Mouse (Mus musculus): ENCODE results near the gene Crlf3. TPM values are rescaled to one million over a fixed set of nuclear protein-coding genes. Genes with fewer than 3 reads are reported as not detected.
"Not testable (repeated sequence)": the region's sequence is repeated elsewhere in the genome, so short reads cannot be mapped to it uniquely, and the experiment has no call there.

Gene Crlf3
- polyA plus RNA-seq, 2 experiments from 2014 or later, result 125 to 169 TPM

DNA sequence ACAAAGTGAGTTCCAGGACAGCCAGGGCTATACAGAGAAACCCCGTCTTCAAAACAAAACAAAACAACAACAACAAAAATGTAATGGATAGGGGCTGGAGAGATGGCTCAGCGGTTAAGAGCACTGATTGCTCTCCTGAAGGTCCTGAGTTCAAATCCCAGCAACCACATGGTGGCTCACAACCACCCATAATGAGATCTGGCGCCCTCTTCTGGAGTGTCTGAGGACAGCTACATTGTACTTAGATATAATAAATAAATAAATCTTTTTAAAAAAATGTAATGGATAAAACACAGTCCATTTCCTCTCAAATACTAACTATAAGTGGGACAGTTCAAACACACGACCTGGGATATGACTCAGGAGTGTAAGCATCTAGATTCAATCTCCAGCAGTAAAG lies 14.4 kb downstream of the Crlf3 start:
- not testable (repeated sequence) for ATAC-seq

DNA sequence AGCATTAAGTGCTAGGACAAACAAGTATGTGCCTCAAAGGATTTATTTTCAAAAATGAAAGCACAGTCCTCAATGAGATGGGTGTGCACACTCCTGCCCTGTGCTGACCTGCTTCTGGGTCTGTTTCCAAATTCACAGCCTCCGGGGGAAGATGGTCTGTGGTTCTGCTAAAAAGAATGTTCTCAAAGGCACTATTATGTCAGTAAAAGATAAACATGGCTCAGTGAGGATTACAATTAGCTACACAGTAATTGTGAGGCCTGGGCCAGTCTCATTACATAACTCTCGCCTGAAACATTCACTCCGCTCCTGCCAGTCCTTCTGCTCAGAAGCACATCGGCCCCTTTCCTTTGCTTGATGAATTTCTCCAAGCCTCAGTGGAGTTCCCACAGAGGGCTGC lies 18.6 kb downstream of the Crlf3 start:
- no peak for ATAC-seq

DNA sequence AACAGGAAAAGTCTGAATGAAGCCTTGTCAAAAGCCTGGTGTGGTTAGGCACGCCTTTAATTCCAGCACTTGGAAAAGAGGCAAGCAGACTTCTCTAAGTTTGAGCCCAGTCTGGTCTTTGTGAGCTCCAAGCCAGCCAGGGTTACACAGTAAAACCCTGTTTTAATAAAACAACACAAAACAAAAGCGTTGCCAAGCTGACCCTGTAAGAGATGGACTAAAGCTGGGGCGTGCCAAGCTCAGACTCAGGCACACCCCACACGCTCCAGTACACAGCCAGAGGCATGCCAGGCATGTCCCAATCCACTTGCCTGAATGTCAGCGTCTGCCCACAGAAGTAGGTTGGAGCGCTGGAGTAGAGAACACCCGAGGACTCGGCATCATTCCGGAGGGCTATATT lies 24.6 kb downstream of the Crlf3 start:
- no peak for ATAC-seq

DNA sequence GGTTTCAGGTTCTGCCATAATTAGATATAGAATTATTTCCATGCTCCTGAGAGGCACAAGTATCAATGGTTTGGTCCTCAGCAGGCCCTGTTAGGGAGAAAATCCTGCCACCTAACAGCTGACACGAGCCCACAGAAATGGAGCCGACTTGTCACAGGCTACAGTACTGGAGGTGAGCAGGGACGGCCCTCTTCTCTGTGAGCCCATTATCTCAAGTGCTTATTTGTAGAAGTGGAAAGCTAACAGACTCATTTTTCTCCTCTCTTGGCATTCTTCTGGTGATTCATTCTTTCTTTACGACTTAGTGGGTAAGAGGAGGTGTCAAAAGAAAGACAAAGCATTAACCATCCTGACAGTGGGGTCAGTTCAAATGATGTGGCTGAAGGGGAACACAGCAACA lies 26.1 kb downstream of the Crlf3 start:
- no peak for ATAC-seq

DNA sequence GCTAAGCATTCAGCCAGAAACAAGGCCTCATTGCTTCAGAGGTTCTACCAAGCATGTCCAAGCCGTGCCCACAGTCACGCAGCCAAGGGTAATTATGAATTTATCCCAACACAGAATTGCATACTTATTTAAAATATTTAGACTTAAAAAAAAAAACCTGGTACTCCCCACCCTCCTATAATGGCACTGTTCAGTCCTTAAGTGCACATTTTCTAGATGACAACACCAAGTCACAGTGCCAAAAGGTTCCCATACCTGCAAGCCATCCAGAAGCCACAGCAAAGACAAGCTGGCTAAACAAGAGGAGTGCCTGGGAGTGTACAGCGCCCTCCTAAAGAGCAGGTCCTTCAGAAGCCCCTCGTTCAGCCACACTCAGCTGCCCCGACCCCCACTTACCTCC lies 27.6 kb downstream of the Crlf3 start:
- no peak for ATAC-seq

DNA sequence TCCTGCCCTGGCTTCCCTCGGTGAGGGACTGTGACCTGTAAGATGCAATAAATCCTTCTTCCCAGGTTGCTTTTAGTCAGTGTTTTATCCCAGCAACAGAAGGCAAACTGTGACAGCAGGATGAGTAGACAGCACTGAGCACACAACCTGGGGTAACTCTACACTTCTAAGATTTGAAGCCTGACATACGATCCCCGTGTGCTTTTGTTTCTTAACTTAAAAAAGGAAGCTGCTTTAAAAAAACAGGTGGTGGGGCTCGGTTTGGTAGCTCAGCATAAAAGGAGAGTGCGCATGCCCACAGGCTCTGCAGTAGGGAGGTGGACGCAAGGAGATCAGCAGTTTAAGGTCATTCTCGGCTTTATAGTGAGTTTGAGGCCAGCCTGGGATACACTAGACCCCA lies 28.3 kb downstream of the Crlf3 start:
- no peak for ATAC-seq

DNA sequence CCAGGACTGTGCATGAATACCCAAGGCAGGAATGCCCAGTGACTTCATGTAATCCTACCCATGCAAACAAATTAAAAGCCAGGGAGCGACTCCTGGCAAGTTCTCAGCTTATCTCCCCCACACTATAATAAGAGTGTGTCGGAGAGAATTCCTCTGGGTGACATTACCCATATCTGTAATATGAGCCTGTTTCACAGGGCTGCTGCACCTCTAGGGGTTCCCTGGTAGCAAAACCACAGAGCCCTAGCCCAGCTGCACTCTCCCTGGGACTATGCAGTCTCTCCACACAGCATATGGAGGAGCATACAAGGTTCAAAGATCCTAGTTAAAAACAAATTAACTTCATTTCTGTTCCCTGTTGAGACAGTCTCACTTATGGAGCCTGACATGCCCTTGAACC lies 30.7 kb downstream of the Crlf3 start:
- ATAC-seq, result no peak

DNA sequence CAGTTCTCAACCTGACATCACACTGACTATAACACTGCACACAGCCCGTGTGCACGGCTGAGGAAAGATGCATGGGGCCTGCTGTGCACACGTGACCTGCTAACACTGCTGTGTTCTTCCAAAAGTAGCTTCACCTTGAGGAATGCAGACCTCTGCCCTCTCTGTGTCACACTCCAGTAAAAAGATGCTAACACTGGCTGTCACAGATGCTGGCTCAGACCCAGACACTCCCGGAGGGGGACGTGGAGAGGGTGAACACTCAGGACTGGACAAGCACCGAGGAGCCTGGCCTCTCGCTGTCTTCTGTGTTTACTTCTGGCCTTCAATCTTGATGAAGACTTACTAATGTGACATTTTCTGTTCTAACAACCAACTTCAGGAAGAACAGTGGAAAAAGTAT lies 33.9 kb downstream of the Crlf3 start:
- no peak for ATAC-seq

DNA sequence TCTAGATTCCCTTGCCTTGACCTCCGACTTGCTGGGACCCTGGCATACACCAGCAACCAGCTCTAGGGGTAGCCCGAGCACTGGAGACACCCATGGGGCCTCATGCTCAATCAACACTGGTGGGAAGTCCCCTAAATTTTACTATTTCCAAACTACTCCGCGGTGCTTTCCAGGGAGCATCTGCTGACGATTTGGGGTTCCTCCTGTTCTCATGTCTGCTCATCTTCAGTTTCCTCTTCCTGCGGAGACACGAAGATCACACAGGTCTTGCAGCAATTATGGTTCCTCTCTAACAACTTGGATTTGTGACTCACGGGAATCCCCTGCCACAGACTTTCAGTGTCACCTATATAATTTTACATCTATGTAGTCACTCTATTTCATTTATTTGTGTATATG lies 37.4 kb downstream of the Crlf3 start:
- peak; percentile 70 for ATAC-seq

DNA sequence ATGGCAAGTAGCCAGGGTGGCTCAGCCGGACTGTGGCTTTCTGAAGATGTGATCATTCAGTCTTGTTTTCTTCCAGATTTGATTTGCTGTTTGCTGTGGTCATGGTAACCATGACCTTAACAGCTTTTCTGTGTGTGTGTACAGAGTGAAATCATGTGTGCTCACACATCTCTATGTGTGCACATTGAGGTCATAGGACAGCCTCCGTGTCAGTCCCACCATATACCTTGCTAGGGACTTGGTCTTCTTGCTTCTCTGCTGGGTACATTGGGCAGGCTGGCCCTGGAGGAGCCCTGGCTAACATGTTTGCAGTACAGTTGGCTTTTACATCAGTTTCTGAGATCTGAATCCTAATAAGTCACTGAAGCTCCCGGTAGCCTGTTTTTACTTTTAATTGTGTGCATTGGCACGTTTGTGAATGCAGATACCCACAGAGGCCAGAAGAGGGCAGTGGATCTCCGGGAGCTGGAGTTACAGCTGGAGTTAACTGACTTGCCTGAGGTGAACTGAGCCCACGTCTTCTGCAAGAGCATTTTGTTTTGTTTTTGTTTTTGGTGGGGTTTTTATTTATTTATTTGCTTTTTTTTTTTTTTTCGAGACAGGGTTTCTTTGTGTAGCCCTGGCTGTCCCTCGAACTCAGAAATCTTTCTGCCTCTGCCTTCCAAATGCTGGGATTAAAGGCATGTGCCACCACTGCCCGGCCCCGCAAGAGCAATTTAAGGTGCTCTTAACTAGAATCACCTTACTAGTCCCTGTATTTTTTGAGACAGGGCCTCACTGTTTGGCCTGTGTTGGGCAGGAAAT lies 38.0 kb downstream of the Crlf3 start:
- ATAC-seq, result peak; percentile 45

DNA sequence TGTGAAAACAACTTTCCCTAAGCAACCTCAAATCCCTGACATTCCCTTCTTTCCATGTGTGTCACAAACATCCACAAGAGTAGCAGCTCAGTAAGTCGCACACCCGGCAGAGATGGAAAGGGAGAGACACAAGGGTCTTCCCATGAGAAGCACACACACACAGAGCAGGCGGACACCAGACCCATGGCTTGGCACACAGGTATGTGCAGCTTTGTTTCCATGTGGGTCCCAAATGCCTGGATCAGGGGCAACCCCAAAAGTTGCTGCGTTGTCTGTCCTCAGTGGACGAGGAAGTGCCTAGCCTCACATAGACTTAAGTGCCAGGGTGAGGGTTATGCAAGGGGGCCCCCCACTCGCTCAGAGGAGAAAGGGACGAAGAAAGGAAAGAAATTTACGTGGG lies 43.3 kb downstream of the Crlf3 start:
- no peak for ATAC-seq

DNA sequence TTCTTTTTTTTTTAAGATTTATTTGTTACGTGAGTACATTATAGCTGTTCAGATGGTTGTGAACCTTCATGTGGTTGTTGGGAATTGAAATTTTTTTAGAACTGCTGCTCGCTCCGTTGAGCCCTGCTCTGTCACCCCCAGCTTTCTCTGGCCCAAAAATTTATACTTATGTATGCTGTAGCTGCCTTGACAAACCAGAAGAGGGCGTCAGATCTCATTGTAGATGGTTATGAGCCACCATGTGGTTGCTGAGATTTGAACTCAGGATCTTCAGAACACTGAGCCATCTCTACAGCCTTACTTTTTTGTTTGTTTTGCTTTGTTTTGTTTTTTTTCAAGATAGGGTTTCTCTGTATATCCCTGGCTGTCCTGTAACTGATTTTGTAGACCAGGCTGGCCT lies 59.5 kb downstream of the Crlf3 start:
- ATAC-seq, result no peak

DNA sequence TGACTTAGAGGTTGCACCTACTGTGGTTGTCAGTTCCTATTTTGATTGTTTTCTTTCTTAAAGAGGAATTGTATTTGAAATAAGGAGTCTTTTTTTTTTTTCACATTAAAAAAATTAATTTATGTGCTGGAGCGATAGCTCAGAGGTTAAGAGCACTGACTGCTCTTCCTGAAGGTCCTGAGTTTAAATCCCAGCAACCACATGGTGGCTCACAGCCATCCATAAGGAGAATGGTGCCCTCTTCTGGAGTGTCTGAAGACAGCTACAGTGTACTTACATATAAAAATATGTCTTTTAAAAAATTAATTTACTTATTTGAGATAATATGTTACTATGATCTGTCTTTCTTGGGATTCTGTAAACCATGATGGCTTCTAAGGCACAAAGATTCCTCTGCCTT lies 61.0 kb downstream of the Crlf3 start:
- ATAC-seq, result no peak

DNA sequence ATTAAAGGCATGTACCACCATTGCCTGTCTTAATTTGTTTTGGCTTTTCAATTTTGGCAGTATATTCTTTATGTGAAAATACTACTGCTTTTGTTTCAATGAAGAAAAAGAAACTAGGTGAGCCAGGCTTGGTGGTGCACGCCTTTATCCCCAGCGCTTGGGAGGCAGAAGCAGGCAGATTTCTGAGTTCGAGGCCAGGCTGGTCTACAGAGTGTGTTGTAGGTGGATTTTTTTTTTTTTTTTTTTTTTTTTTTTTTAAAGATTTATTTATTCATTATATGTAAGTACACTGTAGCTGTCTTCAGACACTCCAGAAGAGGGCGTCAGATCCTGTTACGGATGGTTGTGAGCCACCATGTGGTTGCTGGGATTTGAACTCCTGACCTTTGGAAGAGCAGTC lies 64.3 kb downstream of the Crlf3 start:
- ATAC-seq, result not testable (repeated sequence)

Other genes with a start within 250 kb of the Crlf3 start
- gene Utp6, start 118.6 kb downstream of the Crlf3 start, polyA plus RNA-seq (2017; shearing (Covaris generic)), result 10 to 100 TPM; 37.9 to 38.9 TPM
- gene Suz12, start 87.9 kb downstream of the Crlf3 start, polyA plus RNA-seq (2017; shearing (Covaris generic)), result 10 to 100 TPM; 31.1 to 45.8 TPM
- 1 to 10 TPM; 4.1 to 4.3 TPM for gene Atad5, start 8.4 kb upstream of the Crlf3 start, polyA plus RNA-seq (2017; shearing (Covaris generic))
- 10 to 100 TPM; 25.7 to 28.8 TPM for gene Tefm, start 61.2 kb upstream of the Crlf3 start, polyA plus RNA-seq (2017; shearing (Covaris generic))
- under 1 TPM in 1 of 2 experiments, not detected in 1; 0.54 TPM for gene Adap2, start 73.1 kb upstream of the Crlf3 start, polyA plus RNA-seq (2017; shearing (Covaris generic))
- gene Rnf135, start 102.9 kb upstream of the Crlf3 start, polyA plus RNA-seq (2017; shearing (Covaris generic)), result 1 to 10 TPM; 8.1 to 9.5 TPM
- gene Rhot1, start 128.0 kb upstream of the Crlf3 start, polyA plus RNA-seq (2017; shearing (Covaris generic)), result 10 to 100 TPM; 23.8 to 29.7 TPM
- gene Rhbdl3, start 219.9 kb upstream of the Crlf3 start, polyA plus RNA-seq (2017; shearing (Covaris generic)), result under 1 TPM; 0.17 to 0.48 TPM